Mouse (Mus musculus): Measurements from ENCODE around the gene Pkd1l2. TPM values are rescaled to one million over a fixed set of nuclear protein-coding genes. Genes with fewer than 3 reads are reported as not detected.

The Pkd1l2 gene
- polyA plus RNA-seq, 1 experiment from 2014 or later = not detected

GRCm38 (mm10) chr8:117060306-117060705 lies 21.9 kb downstream of the Pkd1l2 start:
- WGBS = 61% methylated on average over 13 of the region's 13 CpGs
- DNase-seq (ENCODE audit: low spot score) = peak; percentile 7

GRCm38 (mm10) chr8:117059021-117059420 lies 23.2 kb downstream of the Pkd1l2 start:
- no peak overlapping the region for H3K27ac ChIP-seq
- no peak overlapping the region for H3K9ac ChIP-seq (ENCODE audit: low read depth, low read length)
- H3K4me1 ChIP-seq (replicated peaks; ENCODE audit: insufficient read depth, low read length) = no peaks in the 10 kb centered on the region
- 66% methylated on average over 7 of the region's 7 CpGs for WGBS
- TF ChIP-seq CTCF (IDR thresholded peaks at IDR 0.05; ENCODE audit: low read depth) = no peak
- DNase-seq (ENCODE audit: low spot score) (no peak), ATAC-seq (replicated peaks; ENCODE audit: low FRiP score, low read depth) (no peak)
- no peaks in the 10 kb centered on the region for H3K36me3 ChIP-seq (ENCODE audit: insufficient read depth, low read length)
- H3K4me2 ChIP-seq (ENCODE audit: low read length) = no peak overlapping the region
- no peak overlapping the region for H3K4me3 ChIP-seq (replicated peaks; ENCODE audit: low read depth, low read length)
- no peaks in the 10 kb centered on the region for H3K27me3 ChIP-seq (ENCODE audit: insufficient read depth, low read length)
- 0 out of 2 replicates have a peak, but pooled peaks cover 3% of the 10 kb centered on the region for H3K9me3 ChIP-seq (replicated peaks; ENCODE audit: low read length)

More at GRCm38 (mm10) chr8:117060306-117060705, 21.9 kb downstream of the Pkd1l2 start:
- Histone ChIP-seq H3K27me3 (ENCODE audit: insufficient read depth, low read length) (no peaks in the 10 kb centered on the region), H3K4me2 (ENCODE audit: low read length) (no peak overlapping the region), H3K4me3 (replicated peaks; ENCODE audit: low read depth, low read length) (no peak overlapping the region), H3K9me3 (replicated peaks; ENCODE audit: low read length) (0 out of 2 replicates have a peak, but pooled peaks cover 3% of the 10 kb centered on the region), H3K27ac (no peak overlapping the region), H3K9ac (ENCODE audit: low read depth, low read length) (no peak overlapping the region), H3K36me3 (ENCODE audit: insufficient read depth, low read length) (no peaks in the 10 kb centered on the region), H3K4me1 (replicated peaks; ENCODE audit: insufficient read depth, low read length) (no peaks in the 10 kb centered on the region)
- ATAC-seq (replicated peaks; ENCODE audit: low FRiP score, low read depth) = no peak
- TF ChIP-seq CTCF (IDR thresholded peaks at IDR 0.05; ENCODE audit: low read depth) = peak; percentile 49; the same call in 1 of the 2 replicates

GRCm38 (mm10) chr8:117055097-117055496 lies 27.2 kb downstream of the Pkd1l2 start:
- H3K9me3 ChIP-seq (replicated peaks; ENCODE audit: low read length) = no peaks in the 10 kb centered on the region
- H3K9ac ChIP-seq (ENCODE audit: low read depth, low read length) = no peak overlapping the region
- 64% methylated on average over 6 of the region's 6 CpGs for WGBS
- H3K4me2 ChIP-seq (ENCODE audit: low read length) = no peak overlapping the region
- TF ChIP-seq CTCF (IDR thresholded peaks at IDR 0.05; ENCODE audit: low read depth) = no peak
- ATAC-seq (replicated peaks; ENCODE audit: low FRiP score, low read depth) (no peak), DNase-seq (ENCODE audit: low spot score) (no peak)
- H3K36me3 ChIP-seq (ENCODE audit: insufficient read depth, low read length) = no peaks in the 10 kb centered on the region
- no peak overlapping the region for H3K27ac ChIP-seq
- H3K4me1 ChIP-seq (replicated peaks; ENCODE audit: insufficient read depth, low read length) = no peaks in the 10 kb centered on the region
- H3K4me3 ChIP-seq (replicated peaks; ENCODE audit: low read depth, low read length) = no peak overlapping the region
- no peaks in the 10 kb centered on the region for H3K27me3 ChIP-seq (ENCODE audit: insufficient read depth, low read length)

- H3K4me1 ChIP-seq (replicated peaks; ENCODE audit: insufficient read depth, low read length) = no peaks in the 10 kb centered on the region
- no peaks in the 10 kb centered on the region for H3K27me3 ChIP-seq (ENCODE audit: insufficient read depth, low read length)
- no peak overlapping the region for H3K9ac ChIP-seq (ENCODE audit: low read depth, low read length)
- ATAC-seq (replicated peaks; ENCODE audit: low FRiP score, low read depth) (no peak), DNase-seq (ENCODE audit: low spot score) (no peak)
- H3K36me3 ChIP-seq (ENCODE audit: insufficient read depth, low read length) = no peaks in the 10 kb centered on the region
- no peak overlapping the region for H3K4me2 ChIP-seq (ENCODE audit: low read length)
- 83% methylated on average over 3 of the region's 3 CpGs for WGBS
- H3K27ac ChIP-seq = no peak overlapping the region
- no peak for TF ChIP-seq CTCF (IDR thresholded peaks at IDR 0.05; ENCODE audit: low read depth)
- H3K9me3 ChIP-seq (replicated peaks; ENCODE audit: low read length) = no peaks in the 10 kb centered on the region
- H3K4me3 ChIP-seq (replicated peaks; ENCODE audit: low read depth, low read length) = no peak overlapping the region
Measured at GRCm38 (mm10) chr8:117054146-117054545, 28.1 kb downstream of the Pkd1l2 start.

GRCm38 (mm10) chr8:117053135-117054079 lies 28.8 kb downstream of the Pkd1l2 start:
- TF ChIP-seq CTCF (IDR thresholded peaks at IDR 0.05; ENCODE audit: low read depth) = peak; percentile 59
- no peak for ATAC-seq (replicated peaks; ENCODE audit: low FRiP score, low read depth)
- no peaks in the 10 kb centered on the region for H3K27me3 ChIP-seq (ENCODE audit: insufficient read depth, low read length)
- WGBS = 65% methylated on average over 12 of the region's 12 CpGs
- H3K9me3 ChIP-seq (replicated peaks; ENCODE audit: low read length) = no peaks in the 10 kb centered on the region
- no peak overlapping the region for H3K4me3 ChIP-seq (replicated peaks; ENCODE audit: low read depth, low read length)
- H3K36me3 ChIP-seq (ENCODE audit: insufficient read depth, low read length) = no peaks in the 10 kb centered on the region
- no peak overlapping the region for H3K27ac ChIP-seq
- H3K9ac ChIP-seq (ENCODE audit: low read depth, low read length) = no peak overlapping the region
- no peak for DNase-seq (ENCODE audit: low spot score)
- no peak overlapping the region for H3K4me2 ChIP-seq (ENCODE audit: low read length)
- H3K4me1 ChIP-seq (replicated peaks; ENCODE audit: insufficient read depth, low read length) = no peaks in the 10 kb centered on the region

- DNase-seq (ENCODE audit: low spot score) (peak; percentile 29), ATAC-seq (replicated peaks; ENCODE audit: low FRiP score, low read depth) (0 out of 2 replicates have a peak, but pooled peaks have one; percentile 25)
- Histone ChIP-seq H3K4me2 (ENCODE audit: low read length) (no peak overlapping the region), H3K27me3 (ENCODE audit: insufficient read depth, low read length) (no peaks in the 10 kb centered on the region), H3K36me3 (ENCODE audit: insufficient read depth, low read length) (no peaks in the 10 kb centered on the region), H3K4me1 (replicated peaks; ENCODE audit: insufficient read depth, low read length) (no peaks in the 10 kb centered on the region), H3K9ac (ENCODE audit: low read depth, low read length) (no peak overlapping the region), H3K27ac (no peak overlapping the region), H3K4me3 (replicated peaks; ENCODE audit: low read depth, low read length) (no peak overlapping the region), H3K9me3 (replicated peaks; ENCODE audit: low read length) (no peaks in the 10 kb centered on the region)
- no peak for TF ChIP-seq CTCF (IDR thresholded peaks at IDR 0.05; ENCODE audit: low read depth)
- 29% methylated on average over 9 of the region's 9 CpGs for WGBS
Measured at GRCm38 (mm10) chr8:117051316-117051715, 30.9 kb downstream of the Pkd1l2 start.
